Comparison of ENCODE assay signal across 8 mouse cellular contexts in the genomic region with DNA sequence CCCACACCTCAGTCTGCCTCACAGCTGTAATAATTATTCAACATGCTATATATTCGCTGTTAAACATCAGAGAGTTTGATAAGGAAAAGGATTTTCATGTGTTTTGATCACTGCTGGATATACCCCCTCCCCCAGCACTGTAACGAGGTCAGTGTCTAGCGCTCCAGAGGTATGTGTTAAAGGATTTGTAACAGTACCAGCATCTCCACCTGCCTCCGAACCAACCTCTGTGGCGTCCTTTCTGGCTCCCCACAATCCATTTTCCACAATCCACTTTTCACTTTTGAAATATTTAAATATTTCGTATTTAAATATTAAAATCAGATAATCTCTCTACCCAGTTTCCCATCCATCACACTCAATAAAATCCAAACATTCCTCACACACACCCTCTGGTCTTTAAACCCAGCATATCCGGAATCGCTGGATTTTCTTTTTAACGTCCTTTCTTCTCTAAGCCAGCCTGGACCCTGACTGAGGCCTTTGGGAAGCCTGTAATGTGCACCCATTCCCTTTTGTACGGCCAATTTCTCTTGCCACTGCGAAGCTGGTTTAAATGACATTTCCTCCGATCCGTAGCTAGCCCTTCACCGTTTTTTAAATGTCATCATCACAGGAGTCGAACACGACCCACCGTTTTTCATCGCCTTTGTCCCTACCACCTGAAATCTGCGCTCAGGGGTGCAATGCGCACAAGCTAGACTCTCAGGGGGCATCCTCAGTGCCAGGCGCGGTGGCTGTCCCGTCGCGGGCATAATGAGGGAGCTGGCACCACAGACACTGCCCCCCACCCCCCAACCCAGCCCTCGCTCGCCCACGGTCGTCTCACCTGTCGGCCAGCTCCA. TPM values are rescaled to one million over a fixed set of nuclear protein-coding genes. Genes with fewer than 3 reads are reported as not detected.
DNase-seq lines count a peak whose midpoint lies in the region; ATAC-seq and TF ChIP-seq lines count a peak whose summit lies in the region.

No protein-coding gene starts in this region.

- H3K4me1 ChIP-seq in forebrain, embryonic 14.5 days (ENCODE audit: control insufficient read depth, insufficient read depth, low read length): peaks cover 17% of the 10 kb centered on the region
- H3K4me1 ChIP-seq in limb, embryonic 15.5 days: peaks cover 18% of the 10 kb centered on the region
- peaks cover 3% of the 10 kb centered on the region; the same call in 1 of the 2 replicates for H3K4me1 ChIP-seq in small intestine, adult 2 months (ENCODE audit: control insufficient read depth, insufficient read depth, insufficient read length, low read length)

- 0 out of 2 replicates have a peak, but pooled peaks have one; percentile 8 for ATAC-seq in forebrain, embryonic 14.5 days
- ATAC-seq in limb, embryonic 15.5 days (ENCODE audit: insufficient number of reproducible peaks, low FRiP score, low TSS enrichment, low read depth): no peak

- TF ChIP-seq POLR2A in small intestine, adult 2 months (IDR thresholded peaks at IDR 0.05; ENCODE audit: low read depth, low read length): no peak

- H3K27ac ChIP-seq in layer of hippocampus, adult 2 months: peak overlapping the region; percentile 97
- H3K27ac ChIP-seq in forebrain, embryonic 14.5 days (ENCODE audit: low read depth, low read length): peak overlapping the region; percentile 81
- peak overlapping the region; percentile 87 for H3K27ac ChIP-seq in limb, embryonic 15.5 days
- H3K27ac ChIP-seq in small intestine, adult 2 months (ENCODE audit: insufficient read depth, low read depth, low read length): no peak overlapping the region

- 4% methylated on average over 30 of the region's 30 CpGs for WGBS in forebrain, embryonic 14.5 days
- WGBS in limb, embryonic 15.5 days: 4% methylated on average over 30 of the region's 30 CpGs
- 4% methylated on average over 30 of the region's 30 CpGs for WGBS in small intestine, adult 2 months

- H3K36me3 ChIP-seq in forebrain, embryonic 14.5 days (ENCODE audit: control insufficient read depth, insufficient read depth, low read length): peaks cover 13% of the 10 kb centered on the region
- peaks cover 9% of the 10 kb centered on the region; the same call in 1 of the 2 replicates for H3K36me3 ChIP-seq in limb, embryonic 15.5 days
- H3K36me3 ChIP-seq in small intestine, adult 2 months (ENCODE audit: control insufficient read depth, insufficient read depth, low read length): no peaks in the 10 kb centered on the region; the same call in 1 of the 2 replicates

- peak overlapping the region; percentile 85 for H3K9ac ChIP-seq in forebrain, embryonic 14.5 days (ENCODE audit: low read length)
- peak overlapping the region; percentile 93 for H3K9ac ChIP-seq in limb, embryonic 15.5 days

- peak overlapping the region; percentile 77 for H3K4me3 ChIP-seq in layer of hippocampus, adult 2 months
- H3K4me3 ChIP-seq in forebrain, embryonic 14.5 days (ENCODE audit: low read depth, low read length): peak overlapping the region; percentile 95
- peak overlapping the region; percentile 93 for H3K4me3 ChIP-seq in limb, embryonic 15.5 days
- H3K4me3 ChIP-seq in small intestine, adult 2 months (ENCODE audit: low read depth, low read length): peak overlapping the region; percentile 91

- H3K27me3 ChIP-seq in forebrain, embryonic 14.5 days (replicated peaks; ENCODE audit: control insufficient read depth, insufficient read depth, low read length): no peaks in the 10 kb centered on the region
- no peaks in the 10 kb centered on the region for H3K27me3 ChIP-seq in limb, embryonic 15.5 days
- no peaks in the 10 kb centered on the region for H3K27me3 ChIP-seq in small intestine, adult 2 months (ENCODE audit: control insufficient read depth, insufficient read depth, low read length)

- no peaks in the 10 kb centered on the region for H3K9me3 ChIP-seq in forebrain, embryonic 14.5 days (replicated peaks; ENCODE audit: control insufficient read depth, low read length)
- no peaks in the 10 kb centered on the region for H3K9me3 ChIP-seq in limb, embryonic 15.5 days

- H3K4me2 ChIP-seq in forebrain, embryonic 14.5 days (ENCODE audit: low read length): peak overlapping the region; percentile 82
- peak overlapping the region; percentile 76 for H3K4me2 ChIP-seq in limb, embryonic 15.5 days

- DNase-seq in layer of hippocampus, adult 2 months (ENCODE audit: low spot score in 2 of 2): no peak
- no peak for DNase-seq in layer of hippocampus, postnatal 25 days (ENCODE audit: extremely low spot score in 1 of 2, low spot score in 1 of 2)
- DNase-seq in adipocyte (ENCODE audit: low spot score): peak; percentile 13
- peak; percentile 26 for DNase-seq in forebrain, embryonic 14.5 days (ENCODE audit: low spot score)
- no peak for DNase-seq in frontal cortex, adult 2 months (ENCODE audit: extremely low spot score in 1 of 2, low spot score in 1 of 2)
- DNase-seq in spleen, adult 12 weeks (ENCODE audit: low spot score): no peak

- no peak for TF ChIP-seq CTCF in layer of hippocampus, adult 2 months (conservative IDR thresholded peaks at IDR 0.05)
- no peak for TF ChIP-seq CTCF in small intestine, adult 2 months (IDR thresholded peaks at IDR 0.05; ENCODE audit: extremely low read depth, insufficient read length, insufficient replicate concordance, low read depth, low read length)

RNA-seq across cellular contexts. Expression of a gene that starts 1.0 kb away (rescaled TPM):
- total RNA-seq in layer of hippocampus, adult 2 months (2021): 100 to 1,000 TPM; 119 to 121 TPM
- total RNA-seq in layer of hippocampus, postnatal 25 days (2021): 100 to 1,000 TPM; 106 to 113 TPM
- 15.2 and 19.8 TPM in 2 replicates for polyA plus RNA-seq in forebrain, embryonic 14.5 days (2014; fragmentation: Nextera tagmentation; extraction: Ambion mirVana)
- polyA plus RNA-seq in limb, embryonic 15.5 days (2015; fragmentation: Nextera tagmentation; extraction: Ambion mirVana): 9.5 and 10.0 TPM in 2 replicates
- polyA plus RNA-seq in small intestine, adult 2 months (2012; rRNA removed): 1.7 TPM in 2 replicates
- polyA plus RNA-seq in frontal cortex, adult 2 months (2012; rRNA removed): 13.6 and 13.7 TPM in 2 replicates

RNA-seq across cellular contexts. Expression of a gene that starts 29.9 kb away (rescaled TPM):
- total RNA-seq in layer of hippocampus, adult 2 months (2021): 1 to 10 TPM in 1 of 2 experiments, under 1 TPM in 1; 0.64 to 1.4 TPM
- 1 to 10 TPM; 1.1 to 1.6 TPM for total RNA-seq in layer of hippocampus, postnatal 25 days (2021)
- polyA plus RNA-seq in forebrain, embryonic 14.5 days (2014; fragmentation: Nextera tagmentation; extraction: Ambion mirVana): 0.59 and 0.71 TPM in 2 replicates
- polyA plus RNA-seq in limb, embryonic 15.5 days (2015; fragmentation: Nextera tagmentation; extraction: Ambion mirVana): 0.64 and 0.70 TPM in 2 replicates
- polyA plus RNA-seq in small intestine, adult 2 months (2012; rRNA removed): 0.04 TPM in 1 of 2 replicates, not detected in the other
- 0.72 and 0.74 TPM in 2 replicates for polyA plus RNA-seq in frontal cortex, adult 2 months (2012; rRNA removed)

RNA-seq across cellular contexts. Expression of a gene that starts 30.0 kb away (rescaled TPM):
- total RNA-seq in layer of hippocampus, adult 2 months (2021): 10 to 100 TPM; 58.4 to 58.7 TPM
- 10 to 100 TPM; 50.2 to 52.4 TPM for total RNA-seq in layer of hippocampus, postnatal 25 days (2021)
- polyA plus RNA-seq in forebrain, embryonic 14.5 days (2014; fragmentation: Nextera tagmentation; extraction: Ambion mirVana): 99.6 and 109 TPM in 2 replicates
- polyA plus RNA-seq in limb, embryonic 15.5 days (2015; fragmentation: Nextera tagmentation; extraction: Ambion mirVana): 137 and 141 TPM in 2 replicates
- 7.9 and 8.4 TPM in 2 replicates for polyA plus RNA-seq in small intestine, adult 2 months (2012; rRNA removed)
- 63.7 and 77.3 TPM in 2 replicates for polyA plus RNA-seq in frontal cortex, adult 2 months (2012; rRNA removed)

RNA-seq across cellular contexts. Expression of a gene that starts 56.1 kb away (rescaled TPM):
- 1 to 10 TPM; 4.4 to 5.8 TPM for total RNA-seq in layer of hippocampus, adult 2 months (2021)
- total RNA-seq in layer of hippocampus, postnatal 25 days (2021): 1 to 10 TPM; 6.8 to 7.4 TPM
- polyA plus RNA-seq in forebrain, embryonic 14.5 days (2014; fragmentation: Nextera tagmentation; extraction: Ambion mirVana): 16.1 and 20.8 TPM in 2 replicates
- polyA plus RNA-seq in limb, embryonic 15.5 days (2015; fragmentation: Nextera tagmentation; extraction: Ambion mirVana): 210 and 239 TPM in 2 replicates
- polyA plus RNA-seq in small intestine, adult 2 months (2012; rRNA removed): 7.2 and 10.0 TPM in 2 replicates
- 10.6 and 10.8 TPM in 2 replicates for polyA plus RNA-seq in frontal cortex, adult 2 months (2012; rRNA removed)

RNA-seq across cellular contexts. Expression of a gene that starts 56.2 kb away (rescaled TPM):
- total RNA-seq in layer of hippocampus, adult 2 months (2021): 100 to 1,000 TPM; 103 to 117 TPM
- total RNA-seq in layer of hippocampus, postnatal 25 days (2021): 100 to 1,000 TPM; 107 to 112 TPM
- 198 and 208 TPM in 2 replicates for polyA plus RNA-seq in forebrain, embryonic 14.5 days (2014; fragmentation: Nextera tagmentation; extraction: Ambion mirVana)
- polyA plus RNA-seq in limb, embryonic 15.5 days (2015; fragmentation: Nextera tagmentation; extraction: Ambion mirVana): 181 and 189 TPM in 2 replicates
- 14.0 and 21.7 TPM in 2 replicates for polyA plus RNA-seq in small intestine, adult 2 months (2012; rRNA removed)
- polyA plus RNA-seq in frontal cortex, adult 2 months (2012; rRNA removed): 108 and 113 TPM in 2 replicates

Comparison
In these comparisons a context has a peak if more than half of its experiments do, and no peak if none do; other contexts are left out.
1. DNase-seq: peak in adipocyte (single experiment) and forebrain, embryonic 14.5 days (single experiment); none in layer of hippocampus, adult 2 months (0 of 2), layer of hippocampus, postnatal 25 days (0 of 2), frontal cortex, adult 2 months (0 of 2) and spleen, adult 12 weeks (single experiment).
2. Peak in every context shown above with its lines, with median percentiles within 50 percentile points of each other: H3K4me3 ChIP-seq.